Mouse (Mus musculus) kidney, embryonic 14.5 days (tissue): ENCODE data around the gene Dctn3. TPM values are rescaled to one million over a fixed set of nuclear protein-coding genes. Genes with fewer than 3 reads are reported as not detected.
"Not testable (repeated sequence)": the region's sequence is repeated elsewhere in the genome, so short reads cannot be mapped to it uniquely, and the experiment has no call there.

Experiments used
- ATAC-seq: fragments of 200-750 bp; cut with Nextera tagmentation; 2 replicates; pipeline ENCODE4 v1.8.0; 2017; ENCODE audit warnings: moderate number of reproducible peaks, mild to moderate bottlenecking, moderate TSS enrichment, moderate library complexity; ENCODE audit not compliant: low FRiP score, low TSS enrichment
- H3K27ac ChIP-seq: fragments of 300-500 bp; sonication (generic); 2 replicates; pipeline ENCODE4 v1.5.1; 2014; ENCODE audit warnings: low read depth, mild to moderate bottlenecking, low read length, moderate library complexity, mixed read lengths
- H3K27me3 ChIP-seq: fragments of 300-500 bp; sonication (generic); 2 replicates; pipeline ENCODE4 v1.6.1; 2014; ENCODE audit warnings: mild to moderate bottlenecking, low read length; ENCODE audit not compliant: control insufficient read depth, insufficient read depth
- H3K36me3 ChIP-seq: fragments of 300-500 bp; sonication (generic); 2 replicates; pipeline ENCODE4 v1.6.1; 2014; ENCODE audit warnings: low read length, mixed read lengths; ENCODE audit not compliant: control insufficient read depth, insufficient read depth
- H3K4me1 ChIP-seq: fragments of 300-500 bp; sonication (generic); 2 replicates; pipeline ENCODE4 v1.6.1; 2014; ENCODE audit warnings: low read length, mixed read lengths; ENCODE audit not compliant: control insufficient read depth, insufficient read depth
- H3K4me2 ChIP-seq: fragments of 300-500 bp; sonication (generic); replicated peaks from 2 replicates; pipeline ENCODE4 v1.6.1; 2014; ENCODE audit warnings: low read depth, mild to moderate bottlenecking, low read length
- H3K4me3 ChIP-seq: fragments of 300-500 bp; sonication (generic); 2 replicates; pipeline ENCODE4 v1.5.1; 2014; ENCODE audit warnings: mild to moderate bottlenecking, low read length
- H3K9ac ChIP-seq: fragments of 300-500 bp; sonication (generic); 2 replicates; pipeline ENCODE4 v1.6.1; 2014; ENCODE audit warnings: low read depth, mild to moderate bottlenecking, low read length, moderate library complexity
- H3K9me3 ChIP-seq: fragments of 300-500 bp; sonication (generic); 2 replicates; pipeline ENCODE4 v1.6.1; 2016; ENCODE audit warnings: low read length; ENCODE audit not compliant: control insufficient read depth
- WGBS: fragments of 180-500 bp; shearing (Covaris S2); extraction: QIAGEN DNeasy Blood & Tissue Kit; methylation state at CpG from one replicate; pipeline ENCODE4 v1.1.7; 2014; 5-methylcytosine and 5-hydroxymethylcytosine counted together
- polyA plus RNA-seq: library from polyadenylated mRNA; unstranded; fragments of >200 nt; fragmentation: Nextera tagmentation; extraction: Ambion mirVana; gene quantifications from 2 replicates; pipeline ENCODE4 v1.2.1, GENCODE M21; 2014

Gene Dctn3
- polyA plus RNA-seq, 1 experiment from 2014 or later = 107 TPM

GRCm38 (mm10) chr4:41684131-41684930 is 38.6 kb downstream of the Dctn3 start:
- not testable (repeated sequence) for H3K9ac ChIP-seq, H3K36me3 ChIP-seq, H3K27me3 ChIP-seq, H3K9me3 ChIP-seq, H3K4me3 ChIP-seq
- peak; percentile 40 for ATAC-seq
- Histone ChIP-seq H3K4me1 (peaks cover 26% of the 10 kb centered on the region), H3K4me2 (peak overlapping the region; percentile 17; the same call in 1 of the 2 replicates), H3K27ac (peak overlapping the region; percentile 67; the same call in 1 of the 2 replicates)
- WGBS = 2% methylated on average over 21 of the region's 27 CpGs

GRCm38 (mm10) chr4:41683303-41683702 is 39.7 kb downstream of the Dctn3 start:
- peaks cover 34% of the 10 kb centered on the region for H3K4me1 ChIP-seq
- H3K9me3 ChIP-seq, H3K4me2 ChIP-seq, H3K27ac ChIP-seq, H3K9ac ChIP-seq, H3K27me3 ChIP-seq, H3K4me3 ChIP-seq, H3K36me3 ChIP-seq: not testable (repeated sequence)
- ATAC-seq = peak; percentile 56
- WGBS = 6% methylated on average over 5 of the region's 27 CpGs

GRCm38 (mm10) chr4:41682789-41683188 is 40.2 kb downstream of the Dctn3 start:
- Histone ChIP-seq H3K4me1 (peaks cover 36% of the 10 kb centered on the region), H3K27me3 (no peaks in the 10 kb centered on the region), H3K9me3 (no peaks in the 10 kb centered on the region), H3K4me3 (no peak overlapping the region), H3K9ac (peak overlapping the region; percentile 7; the same call in 1 of the 2 replicates), H3K4me2 (no peak overlapping the region), H3K36me3 (no peaks in the 10 kb centered on the region), H3K27ac (peak overlapping the region; percentile 75; the same call in 1 of the 2 replicates)
- 20% methylated on average over 6 of the region's 6 CpGs for WGBS
- no peak for ATAC-seq

GRCm38 (mm10) chr4:41681947-41682346 is 41.0 kb downstream of the Dctn3 start:
- Histone ChIP-seq H3K36me3 (no peaks in the 10 kb centered on the region), H3K9ac (no peak overlapping the region), H3K9me3 (no peaks in the 10 kb centered on the region), H3K4me3 (no peak overlapping the region), H3K27ac (peak overlapping the region; percentile 75; the same call in 1 of the 2 replicates), H3K27me3 (no peaks in the 10 kb centered on the region), H3K4me1 (peaks cover 44% of the 10 kb centered on the region), H3K4me2 (no peak overlapping the region)
- WGBS = 65% methylated on average over 10 of the region's 10 CpGs
- ATAC-seq = no peak

- H3K4me1 ChIP-seq = peaks cover 52% of the 10 kb centered on the region
- H3K4me2 ChIP-seq = no peak overlapping the region
- ATAC-seq = no peak
- 68% methylated on average over 4 of the region's 4 CpGs for WGBS
- no peak overlapping the region for H3K9ac ChIP-seq
- no peak overlapping the region for H3K27ac ChIP-seq
- no peaks in the 10 kb centered on the region for H3K9me3 ChIP-seq
- H3K27me3 ChIP-seq = no peaks in the 10 kb centered on the region
- H3K36me3 ChIP-seq = no peaks in the 10 kb centered on the region
- no peak overlapping the region for H3K4me3 ChIP-seq
These were observed 41.8 kb downstream of the Dctn3 start for GRCm38 (mm10) chr4:41681176-41681575.

- Histone ChIP-seq H3K9ac (no peak overlapping the region; the same call in 1 of the 2 replicates), H3K27me3 (no peaks in the 10 kb centered on the region), H3K4me1 (peaks cover 61% of the 10 kb centered on the region), H3K4me3 (no peak overlapping the region), H3K4me2 (no peak overlapping the region; the same call in 1 of the 2 replicates), H3K27ac (peak overlapping the region; percentile 71; the same call in 1 of the 2 replicates), H3K9me3 (no peaks in the 10 kb centered on the region), H3K36me3 (peaks cover 4% of the 10 kb centered on the region; the same call in 1 of the 2 replicates)
- peak; percentile 63; the same call in 1 of the 2 replicates for ATAC-seq
- 40% methylated on average over 1 of the region's 2 CpGs for WGBS
These were observed 43.7 kb downstream of the Dctn3 start for GRCm38 (mm10) chr4:41679291-41679690.

GRCm38 (mm10) chr4:41678863-41679262 is 44.1 kb downstream of the Dctn3 start:
- peaks cover 61% of the 10 kb centered on the region for H3K4me1 ChIP-seq
- H3K36me3 ChIP-seq = peaks cover 8% of the 10 kb centered on the region; the same call in 1 of the 2 replicates
- no peak overlapping the region for H3K4me2 ChIP-seq
- WGBS = 55% methylated on average over 6 of the region's 6 CpGs
- no peak overlapping the region for H3K4me3 ChIP-seq
- H3K9ac ChIP-seq = no peak overlapping the region; the same call in 1 of the 2 replicates
- H3K27me3 ChIP-seq = no peaks in the 10 kb centered on the region
- H3K27ac ChIP-seq = peak overlapping the region; percentile 71; the same call in 1 of the 2 replicates
- no peak for ATAC-seq
- H3K9me3 ChIP-seq = no peaks in the 10 kb centered on the region

GRCm38 (mm10) chr4:41677006-41677629 is 45.9 kb downstream of the Dctn3 start:
- peak overlapping the region; percentile 10; the same call in 1 of the 2 replicates for H3K4me2 ChIP-seq
- H3K27me3 ChIP-seq = no peaks in the 10 kb centered on the region
- no peak overlapping the region for H3K9ac ChIP-seq
- WGBS = 31% methylated on average over 13 of the region's 13 CpGs
- peaks cover 64% of the 10 kb centered on the region for H3K4me1 ChIP-seq
- peak overlapping the region; percentile 32; the same call in 1 of the 2 replicates for H3K27ac ChIP-seq
- H3K4me3 ChIP-seq = no peak overlapping the region
- H3K9me3 ChIP-seq = no peaks in the 10 kb centered on the region
- peak; percentile 58 for ATAC-seq
- peaks cover 8% of the 10 kb centered on the region; the same call in 1 of the 2 replicates for H3K36me3 ChIP-seq
